Comparison of ENCODE assay signal across 8 mouse cellular contexts in genomic region chr14:87567034-87567461, GRCm38 (mm10).
DNase-seq lines count a peak whose midpoint lies in the region; ATAC-seq and TF ChIP-seq lines count a peak whose summit lies in the region.
"Had no signal": no experiment of that assay in that cellular context is flagged by ENCODE, and none has a peak within 500 bp of the region (broad histone marks: within the 10 kb centered on the region; RNA-seq: fewer than 3 reads in every experiment).

No protein-coding gene starts in this region.

- POLR2A ChIA-PET in Patski (lab: Charles Lee): no interaction called here

- peaks cover 33% of the 10 kb centered on the region for H3K27me3 ChIP-seq in Patski
- no peaks in the 10 kb centered on the region for H3K27me3 ChIP-seq in forebrain, embryonic 14.5 days (replicated peaks; ENCODE audit: control insufficient read depth, insufficient read depth, low read length)
- 0 out of 2 replicates have a peak, but pooled peaks cover 5% of the 10 kb centered on the region for H3K27me3 ChIP-seq in midbrain, embryonic 13.5 days
- no peaks in the 10 kb centered on the region; the same call in 1 of the 2 replicates for H3K27me3 ChIP-seq in liver, embryonic 11.5 days (replicated peaks; ENCODE audit: control insufficient read depth, insufficient read depth, low read length)

- peaks cover 13% of the 10 kb centered on the region for H3K4me1 ChIP-seq in forebrain, embryonic 14.5 days (ENCODE audit: control insufficient read depth, insufficient read depth, low read length)
- H3K4me1 ChIP-seq in midbrain, embryonic 13.5 days (replicated peaks): peaks cover 26% of the 10 kb centered on the region
- H3K4me1 ChIP-seq in liver, embryonic 11.5 days (replicated peaks; ENCODE audit: control insufficient read depth, insufficient read depth, low read length): no peaks in the 10 kb centered on the region

- H3K27ac ChIP-seq in forebrain, embryonic 14.5 days (ENCODE audit: low read depth, low read length): no peak overlapping the region
- no peak overlapping the region for H3K27ac ChIP-seq in midbrain, embryonic 13.5 days
- no peak overlapping the region for H3K27ac ChIP-seq in liver, embryonic 11.5 days (ENCODE audit: low read depth, low read length)
- H3K27ac ChIP-seq: limb, embryonic 13.5 days had no signal

- in situ Hi-C loops in Patski (cut with MboI; ENCODE audit: low pct_unique_long_range_greater_than_20kb): no loop called here

- H3K4me3 ChIP-seq in forebrain, embryonic 14.5 days (ENCODE audit: low read depth, low read length): no peak overlapping the region
- no peak overlapping the region for H3K4me3 ChIP-seq in midbrain, embryonic 13.5 days (replicated peaks)
- no peak overlapping the region for H3K4me3 ChIP-seq in liver, embryonic 11.5 days (ENCODE audit: low read depth, low read length)

- TF ChIP-seq CTCF in Patski (IDR thresholded peaks at IDR 0.05): peak; percentile 61

- no peak for ATAC-seq in Patski
- peak; percentile 35 for ATAC-seq in forebrain, embryonic 14.5 days
- ATAC-seq in midbrain, embryonic 13.5 days: peak; percentile 71
- ATAC-seq in activated CD4-positive, CD25-positive, alpha-beta regulatory T cell, adult 4 months: no peak
- no peak for ATAC-seq in liver, embryonic 11.5 days (replicated peaks; ENCODE audit: low FRiP score)

- WGBS in forebrain, embryonic 14.5 days: 32% methylated on average over 3 of the region's 3 CpGs
- 30% methylated on average over 3 of the region's 3 CpGs for WGBS in midbrain, embryonic 13.5 days
- 24% methylated on average over 3 of the region's 3 CpGs for WGBS in liver, embryonic 11.5 days

- H3K4me2 ChIP-seq in forebrain, embryonic 14.5 days (ENCODE audit: low read length): no peak overlapping the region
- H3K4me2 ChIP-seq in midbrain, embryonic 13.5 days (replicated peaks): no peak overlapping the region
- no peak overlapping the region for H3K4me2 ChIP-seq in liver, embryonic 11.5 days

- CTCF ChIA-PET in Patski (lab: Charles Lee): interaction anchor here (1.5 to 1.6 kb wide), 2 partner anchors 9 to 21 kb away, joined by 3 to 5 read pairs; no protein-coding TSS in a partner anchor

- peak; percentile 42 for DNase-seq in layer of hippocampus, adult 11-12 months (ENCODE audit: low spot score)
- no peak for DNase-seq in layer of hippocampus, adult 8-10 months (ENCODE audit: low spot score in 2 of 2)
- no peak for DNase-seq in Patski (ENCODE audit: low read depth, low spot score)
- peak; percentile 57 for DNase-seq in forebrain, embryonic 14.5 days (ENCODE audit: low spot score)
- no peak for DNase-seq in liver, embryonic 11.5 days (ENCODE audit: low spot score)

- H3K36me3 ChIP-seq in forebrain, embryonic 14.5 days (ENCODE audit: control insufficient read depth, insufficient read depth, low read length): no peaks in the 10 kb centered on the region
- H3K36me3 ChIP-seq in midbrain, embryonic 13.5 days: no peaks in the 10 kb centered on the region
- H3K36me3 ChIP-seq in liver, embryonic 11.5 days (ENCODE audit: control insufficient read depth, insufficient read depth, low read length): no peaks in the 10 kb centered on the region
- H3K36me3 ChIP-seq: limb, embryonic 13.5 days had no signal

- no peak overlapping the region for H3K9ac ChIP-seq in forebrain, embryonic 14.5 days (ENCODE audit: low read length)
- H3K9ac ChIP-seq in midbrain, embryonic 13.5 days (replicated peaks): no peak overlapping the region
- no peak overlapping the region for H3K9ac ChIP-seq in liver, embryonic 11.5 days (ENCODE audit: low read depth, low read length)

- no peaks in the 10 kb centered on the region for H3K9me3 ChIP-seq in forebrain, embryonic 14.5 days (replicated peaks; ENCODE audit: control insufficient read depth, low read length)
- no peaks in the 10 kb centered on the region for H3K9me3 ChIP-seq in midbrain, embryonic 13.5 days
- no peaks in the 10 kb centered on the region for H3K9me3 ChIP-seq in liver, embryonic 11.5 days (ENCODE audit: control insufficient read depth, low read length)
- H3K9me3 ChIP-seq: limb, embryonic 13.5 days had no signal

Comparison
In these comparisons a context has a peak if more than half of its experiments do, and no peak if none do; other contexts are left out.
1. DNase-seq: peak in layer of hippocampus, adult 11-12 months (single experiment) and forebrain, embryonic 14.5 days (single experiment); none in layer of hippocampus, adult 8-10 months (0 of 2), Patski (single experiment) and liver, embryonic 11.5 days (single experiment).
2. ATAC-seq: peak in forebrain, embryonic 14.5 days (single experiment) and midbrain, embryonic 13.5 days (single experiment); none in Patski (single experiment), activated CD4-positive, CD25-positive, alpha-beta regulatory T cell, adult 4 months (single experiment) and liver, embryonic 11.5 days (single experiment).